Mouse (Mus musculus) hindbrain, embryonic 13.5 days (tissue): Measurements from ENCODE around the gene Olfr465-ps1. TPM values are rescaled to one million over a fixed set of nuclear protein-coding genes. Genes with fewer than 3 reads are reported as not detected.
A peak's percentile ranks its signal among the peaks of the same experiment; 100 is the strongest.

Experiments
- ATAC-seq: fragments of 200-750 bp; cut with Nextera tagmentation; 2 replicates; pipeline ENCODE4 v1.8.0; 2017; ENCODE audit warnings: moderate TSS enrichment; ENCODE audit not compliant: low FRiP score
- H3K27ac ChIP-seq: fragments of 300-500 bp; sonication (generic); 2 replicates; pipeline ENCODE4 v1.5.1; 2015; ENCODE audit warnings: inconsistent platforms, mild to moderate bottlenecking, moderate library complexity
- H3K27me3 ChIP-seq: fragments of 300-500 bp; sonication (generic); 2 replicates; pipeline ENCODE4 v1.6.1; 2015; ENCODE audit warnings: mild to moderate bottlenecking, inconsistent platforms
- H3K36me3 ChIP-seq: fragments of 300-500 bp; sonication (generic); 2 replicates; pipeline ENCODE4 v1.6.1; 2015; ENCODE audit warnings: mild to moderate bottlenecking, inconsistent platforms
- H3K4me1 ChIP-seq: fragments of 300-500 bp; sonication (generic); replicated peaks from 2 replicates; pipeline ENCODE4 v1.6.1; 2015; ENCODE audit warnings: inconsistent platforms
- H3K4me2 ChIP-seq: fragments of 300-500 bp; sonication (generic); 2 replicates; pipeline ENCODE4 v1.6.1; 2015; ENCODE audit warnings: inconsistent platforms, mild to moderate bottlenecking, moderate library complexity
- H3K4me3 ChIP-seq: fragments of 300-500 bp; sonication (generic); 2 replicates; pipeline ENCODE4 v1.5.1; 2015; ENCODE audit warnings: mild to moderate bottlenecking, inconsistent platforms
- H3K9ac ChIP-seq: fragments of 300-500 bp; sonication (generic); 2 replicates; pipeline ENCODE4 v1.6.1; 2015; ENCODE audit warnings: mild to moderate bottlenecking, inconsistent platforms
- H3K9me3 ChIP-seq: fragments of 300-500 bp; sonication (generic); 2 replicates; pipeline ENCODE4 v1.6.1; 2016; ENCODE audit warnings: inconsistent platforms
- WGBS: fragments of 180-500 bp; shearing (Covaris S2); methylation state at CpG from one replicate; pipeline ENCODE4 v1.1.7; 2015; 5-methylcytosine and 5-hydroxymethylcytosine counted together
- polyA plus RNA-seq: library from polyadenylated mRNA; unstranded; fragments of >200 nt; fragmentation: Nextera tagmentation; extraction: Ambion mirVana; gene quantifications from 2 replicates; pipeline ENCODE4 v1.2.1, GENCODE M21; 2015

Olfr465-ps1 gene
- not detected in 2 replicates for polyA plus RNA-seq

GRCm38 (mm10) chr13:65137789-65138188 lies at the start of gene Olfr465-ps1:
Olfr465-ps1 (plus strand) TSS chr13:65138089.
- no peak for ATAC-seq
- no peak within 1 kb of the TSS for H3K4me3 ChIP-seq
- no peaks in the 10 kb centered on the region for H3K4me1 ChIP-seq
- H3K4me2 ChIP-seq = no peak within 1 kb of the TSS
- no peak within 1 kb of the TSS for H3K27ac ChIP-seq
- WGBS = 87% methylated on average over 4 of the region's 4 CpGs
- no peaks in the 10 kb centered on the region for H3K36me3 ChIP-seq
- H3K9ac ChIP-seq = no peak within 1 kb of the TSS
- no peaks in the 10 kb centered on the region for H3K27me3 ChIP-seq
- H3K9me3 ChIP-seq = no peaks in the 10 kb centered on the region

GRCm38 (mm10) chr13:65095923-65096322 lies 42.0 kb upstream of the Olfr465-ps1 start:
- H3K9me3 ChIP-seq = peaks cover 13% of the 10 kb centered on the region
- WGBS = 90% methylated on average over 4 of the region's 4 CpGs
- no peak overlapping the region for H3K4me3 ChIP-seq
- H3K9ac ChIP-seq = no peak overlapping the region
- H3K4me2 ChIP-seq = no peak overlapping the region
- H3K4me1 ChIP-seq = no peaks in the 10 kb centered on the region
- peaks cover 35% of the 10 kb centered on the region for H3K36me3 ChIP-seq
- ATAC-seq = no peak
- H3K27ac ChIP-seq = no peak overlapping the region
- no peaks in the 10 kb centered on the region for H3K27me3 ChIP-seq

- Histone ChIP-seq H3K36me3 (peaks cover 32% of the 10 kb centered on the region), H3K4me2 (no peak overlapping the region), H3K9me3 (peaks cover 21% of the 10 kb centered on the region), H3K27me3 (no peaks in the 10 kb centered on the region), H3K4me1 (no peaks in the 10 kb centered on the region), H3K4me3 (no peak overlapping the region), H3K27ac (no peak overlapping the region), H3K9ac (no peak overlapping the region)
- ATAC-seq = no peak
Measured at GRCm38 (mm10) chr13:65097018-65097417, 40.9 kb upstream of the Olfr465-ps1 start.

GRCm38 (mm10) chr13:65100678-65101077 lies 37.2 kb upstream of the Olfr465-ps1 start:
- Histone ChIP-seq H3K27ac (no peak overlapping the region), H3K9ac (no peak overlapping the region), H3K4me1 (no peaks in the 10 kb centered on the region), H3K4me2 (no peak overlapping the region), H3K4me3 (no peak overlapping the region), H3K27me3 (no peaks in the 10 kb centered on the region), H3K36me3 (peaks cover 22% of the 10 kb centered on the region; the same call in 1 of the 2 replicates), H3K9me3 (peaks cover 36% of the 10 kb centered on the region)
- 95% methylated on average over 9 of the region's 9 CpGs for WGBS
- no peak for ATAC-seq

GRCm38 (mm10) chr13:65101232-65101631 lies 36.7 kb upstream of the Olfr465-ps1 start:
- 94% methylated on average over 3 of the region's 3 CpGs for whole genome bisulfite sequencing
- Histone ChIP-seq H3K4me2 (no peak overlapping the region), H3K4me3 (no peak overlapping the region), H3K27ac (no peak overlapping the region), H3K4me1 (no peaks in the 10 kb centered on the region), H3K27me3 (no peaks in the 10 kb centered on the region), H3K9ac (no peak overlapping the region), H3K9me3 (peaks cover 40% of the 10 kb centered on the region), H3K36me3 (peaks cover 23% of the 10 kb centered on the region; the same call in 1 of the 2 replicates)
- ATAC-seq = no peak

GRCm38 (mm10) chr13:65111961-65112360 lies 25.9 kb upstream of the Olfr465-ps1 start:
- Histone ChIP-seq H3K4me3 (peak overlapping the region; percentile 61), H3K9ac (peak overlapping the region; percentile 87), H3K27me3 (no peaks in the 10 kb centered on the region), H3K4me2 (peak overlapping the region; percentile 81), H3K9me3 (no peaks in the 10 kb centered on the region), H3K27ac (peak overlapping the region; percentile 90), H3K36me3 (0 out of 2 replicates have a peak, but pooled peaks cover 5% of the 10 kb centered on the region), H3K4me1 (peaks cover 20% of the 10 kb centered on the region)
- WGBS = 1% methylated on average over 5 of the region's 5 CpGs
- ATAC-seq = no peak

- WGBS = under 1% methylated on average over 60 of the region's 60 CpGs
- Histone ChIP-seq H3K27me3 (no peaks in the 10 kb centered on the region), H3K9me3 (no peaks in the 10 kb centered on the region), H3K36me3 (0 out of 2 replicates have a peak, but pooled peaks cover 3% of the 10 kb centered on the region), H3K27ac (peak within 1 kb of the TSS; percentile 90), H3K4me2 (peak within 1 kb of the TSS; percentile 81), H3K9ac (peak within 1 kb of the TSS; percentile 87), H3K4me3 (peak within 1 kb of the TSS; percentile 61), H3K4me1 (peaks cover 20% of the 10 kb centered on the region)
- ATAC-seq = peak; percentile 99
Measured at GRCm38 (mm10) chr13:65112459-65113110, 25.3 kb upstream of the Olfr465-ps1 start, which contains the start of gene Mfsd14b. Mfsd14b (minus strand) TSS chr13:65112975.

- peak overlapping the region; percentile 81 for H3K4me2 ChIP-seq
- ATAC-seq = peak; percentile 75
- peaks cover 20% of the 10 kb centered on the region for H3K4me1 ChIP-seq
- peak overlapping the region; percentile 61 for H3K4me3 ChIP-seq
- 63% methylated on average over 3 of the region's 3 CpGs for WGBS
- no peaks in the 10 kb centered on the region for H3K9me3 ChIP-seq
- peak overlapping the region; percentile 87 for H3K9ac ChIP-seq
- H3K36me3 ChIP-seq = no peaks in the 10 kb centered on the region
- no peaks in the 10 kb centered on the region for H3K27me3 ChIP-seq
- H3K27ac ChIP-seq = peak overlapping the region; percentile 90
Measured at GRCm38 (mm10) chr13:65113239-65113638, 24.6 kb upstream of the Olfr465-ps1 start.

GRCm38 (mm10) chr13:65120984-65121383 lies 16.9 kb upstream of the Olfr465-ps1 start:
- Histone ChIP-seq H3K27me3 (no peaks in the 10 kb centered on the region), H3K4me2 (no peak overlapping the region), H3K9me3 (no peaks in the 10 kb centered on the region), H3K4me1 (no peaks in the 10 kb centered on the region), H3K27ac (no peak overlapping the region), H3K36me3 (no peaks in the 10 kb centered on the region), H3K4me3 (no peak overlapping the region), H3K9ac (no peak overlapping the region)
- WGBS = 79% methylated on average over 3 of the region's 3 CpGs
- no peak for ATAC-seq

GRCm38 (mm10) chr13:65122111-65122510 lies 15.8 kb upstream of the Olfr465-ps1 start:
- H3K9ac ChIP-seq = no peak overlapping the region
- no peaks in the 10 kb centered on the region for H3K4me1 ChIP-seq
- no peak overlapping the region for H3K27ac ChIP-seq
- H3K4me3 ChIP-seq = no peak overlapping the region
- H3K36me3 ChIP-seq = no peaks in the 10 kb centered on the region
- WGBS = 80% methylated on average over 1 of the region's 1 CpGs
- no peaks in the 10 kb centered on the region for H3K9me3 ChIP-seq
- no peaks in the 10 kb centered on the region for H3K27me3 ChIP-seq
- no peak for ATAC-seq
- no peak overlapping the region for H3K4me2 ChIP-seq

GRCm38 (mm10) chr13:65127063-65127847 lies 10.6 kb upstream of the Olfr465-ps1 start:
- Histone ChIP-seq H3K9ac (no peak overlapping the region), H3K9me3 (no peaks in the 10 kb centered on the region), H3K27me3 (no peaks in the 10 kb centered on the region), H3K4me2 (no peak overlapping the region), H3K36me3 (no peaks in the 10 kb centered on the region), H3K4me3 (no peak overlapping the region), H3K27ac (no peak overlapping the region), H3K4me1 (no peaks in the 10 kb centered on the region)
- ATAC-seq = no peak
- 73% methylated on average over 3 of the region's 3 CpGs for WGBS

- Histone ChIP-seq H3K9me3 (no peaks in the 10 kb centered on the region), H3K27me3 (no peaks in the 10 kb centered on the region), H3K4me3 (no peak within 1 kb of the TSS), H3K4me2 (no peak within 1 kb of the TSS), H3K9ac (no peak within 1 kb of the TSS), H3K4me1 (no peaks in the 10 kb centered on the region), H3K36me3 (no peaks in the 10 kb centered on the region), H3K27ac (no peak within 1 kb of the TSS)
- WGBS = 77% methylated on average over 1 of the region's 1 CpGs
- no peak for ATAC-seq
Measured at GRCm38 (mm10) chr13:65149940-65150339, 12.1 kb downstream of the Olfr465-ps1 start, which contains the start of gene Olfr466. Olfr466 (plus strand) TSS chr13:65150240.
